Mouse (Mus musculus) megakaryocyte-erythroid progenitor cell, adult 5 weeks (primary cell): ENCODE data around the gene Rgs9. TPM values are rescaled to one million over a fixed set of nuclear protein-coding genes. Genes with fewer than 3 reads are reported as not detected.

ENCODE experiments used
- polyA plus RNA-seq: library from polyadenylated mRNA; stranded (reverse); fragments of >175 nt; gene quantifications from 2 replicates; pipeline ENCODE4 v1.2.3, GENCODE M21; 2012

The Rgs9 gene
- 0.03 TPM in 1 of 2 replicates, not detected in the other for polyA plus RNA-seq

GRCm38 (mm10) chr11:109297710-109298375, at the start of gene Rgs9:
Gene Rgs9, minus strand, starts transcription at chr11:109298129.

Other genes with a start within 250 kb of the Rgs9 start
- not detected in 2 replicates for gene E030025P04Rik, start 153.8 kb downstream of the Rgs9 start, polyA plus RNA-seq
- gene Gna13, start 64.7 kb upstream of the Rgs9 start, polyA plus RNA-seq, result 77.9 and 99.5 TPM in 2 replicates
- gene 9930022D16Rik, start 115.8 kb upstream of the Rgs9 start, polyA plus RNA-seq, result not detected in 2 replicates
- 8.7 and 10.2 TPM in 2 replicates for gene Amz2, start 127.8 kb upstream of the Rgs9 start, polyA plus RNA-seq
- 0.95 and 1.9 TPM in 2 replicates for gene Arsg, start 175.2 kb upstream of the Rgs9 start, polyA plus RNA-seq
- 30.2 and 33.1 TPM in 2 replicates for gene Slc16a6, start 175.5 kb upstream of the Rgs9 start, polyA plus RNA-seq